In genomic region chr8:4254001-4254400, GRCm38 (mm10) we compare ENCODE assay signal across 7 mouse cellular contexts. TPM values are rescaled to one million over a fixed set of nuclear protein-coding genes. Genes with fewer than 3 reads are reported as not detected.
DNase-seq lines count a peak whose midpoint lies in the region; ATAC-seq and TF ChIP-seq lines count a peak whose summit lies in the region.

No protein-coding gene starts in this region.

- TF ChIP-seq CTCF in G1E (IDR thresholded peaks at IDR 0.05; ENCODE audit: low read depth, low read length): no peak

- no peak overlapping the region; the same call in 1 of the 2 replicates for H3K4me3 ChIP-seq in G1E (ENCODE audit: low read depth, low read length)
- peak overlapping the region; percentile 79 for H3K4me3 ChIP-seq in embryonic facial prominence, embryonic 13.5 days
- peak overlapping the region; percentile 49 for H3K4me3 ChIP-seq in hindbrain, embryonic 14.5 days (replicated peaks; ENCODE audit: low read length)
- peak overlapping the region; percentile 71 for H3K4me3 ChIP-seq in midbrain, embryonic 15.5 days

- H3K9me3 ChIP-seq in G1E (replicated peaks): no peaks in the 10 kb centered on the region
- no peaks in the 10 kb centered on the region for H3K9me3 ChIP-seq in embryonic facial prominence, embryonic 13.5 days
- H3K9me3 ChIP-seq in hindbrain, embryonic 14.5 days (ENCODE audit: control insufficient read depth, low read length): no peaks in the 10 kb centered on the region
- H3K9me3 ChIP-seq in midbrain, embryonic 15.5 days: no peaks in the 10 kb centered on the region

- H3K4me2 ChIP-seq in embryonic facial prominence, embryonic 13.5 days: peak overlapping the region; percentile 76
- H3K4me2 ChIP-seq in hindbrain, embryonic 14.5 days (replicated peaks): peak overlapping the region; percentile 72
- peak overlapping the region; percentile 86 for H3K4me2 ChIP-seq in midbrain, embryonic 15.5 days

- no peaks in the 10 kb centered on the region for H3K27me3 ChIP-seq in G1E (ENCODE audit: insufficient read depth, low read length)
- no peaks in the 10 kb centered on the region for H3K27me3 ChIP-seq in embryonic facial prominence, embryonic 13.5 days
- H3K27me3 ChIP-seq in hindbrain, embryonic 14.5 days (ENCODE audit: control insufficient read depth, insufficient read depth, low read length): no peaks in the 10 kb centered on the region
- H3K27me3 ChIP-seq in midbrain, embryonic 15.5 days (replicated peaks): no peaks in the 10 kb centered on the region

- intact Hi-C loops in left cerebral cortex, postnatal 36 days (cut with DNase I): loop anchor here (5.0 kb wide), 1 partner anchor 37 kb away; the partner anchor contains the start of gene Prr36

- ATAC-seq in G1E (ENCODE audit: extremely low read depth, insufficient number of reproducible peaks, low FRiP score, poor library complexity, severe bottlenecking): no peak
- no peak for ATAC-seq in embryonic facial prominence, embryonic 13.5 days (ENCODE audit: insufficient number of reproducible peaks, insufficient read depth, low FRiP score, low TSS enrichment, low read depth)
- ATAC-seq in hindbrain, embryonic 14.5 days (ENCODE audit: low FRiP score): no peak
- ATAC-seq in midbrain, embryonic 15.5 days (replicated peaks): no peak

- 67% methylated on average over 6 of the region's 6 CpGs for WGBS in embryonic facial prominence, embryonic 13.5 days
- 67% methylated on average over 6 of the region's 6 CpGs for WGBS in hindbrain, embryonic 14.5 days
- WGBS in midbrain, embryonic 15.5 days: 56% methylated on average over 6 of the region's 6 CpGs

- peaks cover 68% of the 10 kb centered on the region for H3K36me3 ChIP-seq in G1E (replicated peaks)
- H3K36me3 ChIP-seq in embryonic facial prominence, embryonic 13.5 days: peaks cover 46% of the 10 kb centered on the region
- H3K36me3 ChIP-seq in hindbrain, embryonic 14.5 days (replicated peaks; ENCODE audit: control insufficient read depth, insufficient read depth): peaks cover 38% of the 10 kb centered on the region
- H3K36me3 ChIP-seq in midbrain, embryonic 15.5 days (replicated peaks): peaks cover 23% of the 10 kb centered on the region

- peaks cover 42% of the 10 kb centered on the region for H3K4me1 ChIP-seq in G1E (ENCODE audit: insufficient read depth, low read depth, low read length)
- H3K4me1 ChIP-seq in embryonic facial prominence, embryonic 13.5 days: peaks cover 45% of the 10 kb centered on the region
- H3K4me1 ChIP-seq in hindbrain, embryonic 14.5 days (replicated peaks; ENCODE audit: control insufficient read depth, insufficient read depth, low read length): peaks cover 34% of the 10 kb centered on the region
- H3K4me1 ChIP-seq in midbrain, embryonic 15.5 days: peaks cover 48% of the 10 kb centered on the region

- DNase-seq in A20 (ENCODE audit: low read depth, low spot score) (peak; percentile 31), G1E (ENCODE audit: low spot score) (peak; percentile 25)
- peak; percentile 77 for DNase-seq in hindbrain, embryonic 14.5 days (ENCODE audit: low spot score)
- peak; percentile 60 to 62 for DNase-seq in left cerebral cortex, postnatal 36 days (ENCODE audit: low spot score in 2 of 2)
- DNase-seq in urinary bladder, postnatal 10 days (ENCODE audit: low spot score): no peak

- peak overlapping the region; percentile 49 for H3K9ac ChIP-seq in embryonic facial prominence, embryonic 13.5 days
- H3K9ac ChIP-seq in hindbrain, embryonic 14.5 days: peak overlapping the region; percentile 63; the same call in 1 of the 2 replicates
- peak overlapping the region; percentile 88; the same call in 1 of the 2 replicates for H3K9ac ChIP-seq in midbrain, embryonic 15.5 days

- H3K27ac ChIP-seq in embryonic facial prominence, embryonic 13.5 days: peak overlapping the region; percentile 95; the same call in 1 of the 2 replicates
- H3K27ac ChIP-seq in hindbrain, embryonic 14.5 days: peak overlapping the region; percentile 81; the same call in 1 of the 2 replicates
- H3K27ac ChIP-seq in midbrain, embryonic 15.5 days: peak overlapping the region; percentile 91

RNA-seq across cellular contexts. Expression of gene Snapc2, which starts 1.1 kb away (rescaled TPM):
- total RNA-seq in G1E (2014; fragmentation: Nextera tagmentation) (10.6 and 10.9 TPM in 2 replicates), G1E (2017) (9.1 and 13.5 TPM in 2 replicates)
- polyA plus RNA-seq in G1E (2012): 49.5 and 66.0 TPM in 2 replicates
- polyA plus RNA-seq in embryonic facial prominence, embryonic 13.5 days (2015; fragmentation: Nextera tagmentation; extraction: Ambion mirVana): 56.1 and 65.7 TPM in 2 replicates
- 62.3 and 65.1 TPM in 2 replicates for polyA plus RNA-seq in hindbrain, embryonic 14.5 days (2014; fragmentation: Nextera tagmentation; extraction: Ambion mirVana)
- total RNA-seq in left cerebral cortex, postnatal 36 days (2021): 10 to 100 TPM; 28.5 to 36.5 TPM
- polyA plus RNA-seq in midbrain, embryonic 15.5 days (2015; fragmentation: Nextera tagmentation; extraction: Ambion mirVana): 70.6 and 76.4 TPM in 2 replicates

RNA-seq across cellular contexts. Expression of gene Ctxn1, which starts 5.1 kb away (rescaled TPM):
- 2.1 TPM in 1 of 2 replicates, not detected in the other for total RNA-seq in G1E (2014; fragmentation: Nextera tagmentation)
- 0.11 and 0.29 TPM in 2 replicates for total RNA-seq in G1E (2017)
- 1.6 and 2.0 TPM in 2 replicates for polyA plus RNA-seq in G1E (2012)
- 104 and 110 TPM in 2 replicates for polyA plus RNA-seq in embryonic facial prominence, embryonic 13.5 days (2015; fragmentation: Nextera tagmentation; extraction: Ambion mirVana)
- polyA plus RNA-seq in hindbrain, embryonic 14.5 days (2014; fragmentation: Nextera tagmentation; extraction: Ambion mirVana): 219 and 235 TPM in 2 replicates
- total RNA-seq in left cerebral cortex, postnatal 36 days (2021): 100 to 1,000 TPM; 599 to 686 TPM
- 278 and 306 TPM in 2 replicates for polyA plus RNA-seq in midbrain, embryonic 15.5 days (2015; fragmentation: Nextera tagmentation; extraction: Ambion mirVana)

RNA-seq across cellular contexts. Expression of gene Tgfbr3l, which starts 6.0 kb away (rescaled TPM):
- total RNA-seq in G1E (2014; fragmentation: Nextera tagmentation) (20.1 and 21.3 TPM in 2 replicates), G1E (2017) (2.8 and 4.5 TPM in 2 replicates)
- 34.8 and 35.0 TPM in 2 replicates for polyA plus RNA-seq in G1E (2012)
- polyA plus RNA-seq in embryonic facial prominence, embryonic 13.5 days (2015; fragmentation: Nextera tagmentation; extraction: Ambion mirVana): 4.6 and 7.3 TPM in 2 replicates
- polyA plus RNA-seq in hindbrain, embryonic 14.5 days (2014; fragmentation: Nextera tagmentation; extraction: Ambion mirVana): 2.5 and 3.3 TPM in 2 replicates
- total RNA-seq in left cerebral cortex, postnatal 36 days (2021): 10 to 100 TPM in 1 of 2 experiments, 1 to 10 TPM in 1; 6.4 to 14.1 TPM
- polyA plus RNA-seq in midbrain, embryonic 15.5 days (2015; fragmentation: Nextera tagmentation; extraction: Ambion mirVana): 5.2 and 6.6 TPM in 2 replicates

RNA-seq across cellular contexts. Expression of gene Gm49320, which starts 15.3 kb away (rescaled TPM):
- total RNA-seq in G1E (2014; fragmentation: Nextera tagmentation): 3.8 and 7.0 TPM in 2 replicates
- 0.23 TPM in 1 of 2 replicates, not detected in the other for total RNA-seq in G1E (2017)
- polyA plus RNA-seq in G1E (2012): 0.24 and 2.3 TPM in 2 replicates
- polyA plus RNA-seq in embryonic facial prominence, embryonic 13.5 days (2015; fragmentation: Nextera tagmentation; extraction: Ambion mirVana): 1.8 and 2.0 TPM in 2 replicates
- 1.0 and 1.6 TPM in 2 replicates for polyA plus RNA-seq in hindbrain, embryonic 14.5 days (2014; fragmentation: Nextera tagmentation; extraction: Ambion mirVana)
- total RNA-seq in left cerebral cortex, postnatal 36 days (2021): 1 to 10 TPM in 1 of 2 experiments, not detected in 1; 1.4 TPM
- polyA plus RNA-seq in midbrain, embryonic 15.5 days (2015; fragmentation: Nextera tagmentation; extraction: Ambion mirVana): 1.0 and 1.8 TPM in 2 replicates

RNA-seq across cellular contexts. Expression of gene Map2k7, which starts 15.5 kb away (rescaled TPM):
- 35.3 and 42.2 TPM in 2 replicates for total RNA-seq in G1E (2014; fragmentation: Nextera tagmentation)
- 32.1 and 34.4 TPM in 2 replicates for total RNA-seq in G1E (2017)
- polyA plus RNA-seq in G1E (2012): 151 and 153 TPM in 2 replicates
- polyA plus RNA-seq in embryonic facial prominence, embryonic 13.5 days (2015; fragmentation: Nextera tagmentation; extraction: Ambion mirVana): 29.8 and 34.0 TPM in 2 replicates
- polyA plus RNA-seq in hindbrain, embryonic 14.5 days (2014; fragmentation: Nextera tagmentation; extraction: Ambion mirVana): 19.5 and 21.4 TPM in 2 replicates
- 10 to 100 TPM; 96.5 to 97.2 TPM for total RNA-seq in left cerebral cortex, postnatal 36 days (2021)
- polyA plus RNA-seq in midbrain, embryonic 15.5 days (2015; fragmentation: Nextera tagmentation; extraction: Ambion mirVana): 34.0 and 35.7 TPM in 2 replicates

Comparison
In these comparisons a context has a peak if more than half of its experiments do, and no peak if none do; other contexts are left out.
1. RNA of gene Ctxn1, which starts 5.1 kb away (polyA plus RNA-seq): 278 to 306 TPM in midbrain, embryonic 15.5 days, 219 to 235 TPM in hindbrain, embryonic 14.5 days and 104 to 110 TPM in embryonic facial prominence, embryonic 13.5 days; 1.6 to 2.0 TPM in G1E; every median in the first group is over 10 times any median in the second.
2. Peak in every context shown above with its lines, with median percentiles within 50 percentile points of each other: H3K27ac ChIP-seq, H3K4me2 ChIP-seq and H3K9ac ChIP-seq.